Mouse (Mus musculus) regulatory T cell (primary cell): Measurements from ENCODE around the gene Zfp804a.

ENCODE experiments used
- in situ Hi-C: fragments of 300-600 bp; cut with MboI, MseI; formaldehyde crosslinking; loops from one replicate; pipeline ENCODE4 v1.15.1; 2025; ENCODE audit warnings: high pct_unique_total_duplicates

The Zfp804a gene

DNA sequence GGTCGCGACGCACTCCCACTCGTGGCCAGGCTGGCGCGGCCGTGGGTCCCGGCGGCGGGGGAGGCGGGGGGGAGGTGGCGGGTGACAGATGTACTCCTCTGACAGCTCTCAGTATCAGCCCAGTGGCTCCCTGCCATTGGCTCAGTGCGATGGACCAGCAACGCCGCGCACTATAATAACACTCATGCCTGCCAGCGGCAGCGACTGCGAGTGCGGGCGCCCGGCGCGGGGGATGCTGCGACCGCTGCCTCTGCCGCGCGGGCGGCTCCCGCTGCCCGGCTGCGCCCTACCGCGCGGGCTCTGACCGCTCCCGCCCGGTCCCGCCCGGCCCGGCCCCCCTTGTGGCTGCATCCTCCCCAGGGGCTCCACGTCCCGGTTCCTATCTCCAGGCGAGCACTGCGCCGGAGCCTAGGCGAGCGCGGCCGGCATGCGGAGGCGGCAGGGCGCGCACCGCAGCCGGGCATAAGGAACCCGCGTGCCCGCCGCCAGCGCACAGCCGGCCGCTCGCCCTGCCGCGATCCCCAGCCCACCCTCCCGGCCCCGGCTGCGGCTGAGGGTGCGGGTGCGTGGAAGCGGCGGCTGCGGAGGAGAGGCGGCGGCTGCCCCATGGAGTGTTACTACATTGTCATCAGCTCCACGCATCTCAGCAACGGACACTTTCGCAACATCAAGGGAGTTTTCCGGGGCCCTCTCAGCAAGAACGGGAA lies at the start of gene Zfp804a:
Gene Zfp804a (plus strand): TSS at position 38 of the 707 bp plus-strand sequence.
- in situ Hi-C loops: no loop called here

- in situ Hi-C loops: no loop called here
Measured at GRCm38 (mm10) chr2:82051635-82052034, 1.4 kb upstream of the Zfp804a start.

- in situ Hi-C loops: no loop called here
Measured at GRCm38 (mm10) chr2:82052338-82053184, 461 bp upstream of the Zfp804a start.

- in situ Hi-C loops: no loop called here
Measured at GRCm38 (mm10) chr2:82054446-82054845, 1.4 kb downstream of the Zfp804a start.

DNA sequence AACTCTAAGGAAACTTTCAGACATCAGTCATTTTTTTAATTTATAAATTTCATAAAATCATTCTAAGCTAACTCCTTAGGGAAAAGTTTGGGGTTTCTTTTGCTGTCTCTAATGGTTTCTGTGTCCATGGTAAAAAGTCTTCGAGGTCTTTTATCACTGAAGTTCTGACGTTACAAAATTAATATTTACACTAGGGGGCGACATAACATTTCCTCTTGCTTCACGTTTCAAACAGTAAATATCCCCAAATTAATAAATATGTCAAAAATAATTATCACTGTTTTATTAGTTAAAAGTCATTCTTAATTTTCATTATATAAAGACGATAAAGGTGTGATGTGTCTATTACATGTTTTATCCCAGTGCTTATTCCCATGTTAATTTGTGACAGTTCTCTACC lies 11.6 kb downstream of the Zfp804a start:
- in situ Hi-C loops: no loop called here

DNA sequence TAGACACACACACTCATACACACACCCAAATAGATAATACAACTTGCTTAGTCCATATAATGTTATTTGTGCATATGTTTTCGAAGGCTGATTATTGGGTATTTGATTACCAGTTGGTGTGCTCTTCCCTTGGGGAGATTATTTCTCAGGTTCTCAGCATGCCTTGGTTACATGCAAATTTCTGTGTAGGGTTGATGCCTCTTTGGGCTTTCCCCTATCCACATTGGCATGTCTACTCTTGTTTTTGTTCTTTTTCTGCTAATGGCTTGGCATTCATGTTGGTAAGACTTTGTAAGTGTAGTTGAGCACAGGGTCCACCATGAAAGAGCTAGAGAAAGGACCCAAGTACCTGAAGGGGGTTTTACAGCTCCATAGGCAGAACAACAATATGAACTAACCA lies 14.9 kb downstream of the Zfp804a start:
- in situ Hi-C loops: no loop called here

DNA sequence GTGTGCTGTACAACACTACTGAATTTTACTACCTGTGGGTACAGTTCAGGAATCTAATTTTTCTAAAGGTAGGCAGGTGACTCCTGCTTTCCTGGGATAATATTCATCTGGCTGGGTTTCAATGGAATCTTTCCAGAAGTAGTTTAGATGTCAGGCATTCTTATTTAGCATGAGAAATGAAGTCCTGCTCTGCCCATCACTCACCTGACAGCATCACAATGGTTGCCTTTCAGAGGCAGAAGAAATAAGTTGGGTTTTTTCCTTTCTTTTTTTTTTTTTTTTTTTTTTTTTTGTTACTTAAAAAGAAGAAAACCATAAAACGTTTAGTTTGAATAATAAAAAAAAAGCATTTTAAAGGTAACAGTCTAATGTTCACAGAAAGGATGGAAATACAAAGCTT lies 16.1 kb downstream of the Zfp804a start:
- in situ Hi-C loops: no loop called here

GRCm38 (mm10) chr2:82076883-82077282 lies 23.9 kb downstream of the Zfp804a start:
- in situ Hi-C loops: no loop called here

GRCm38 (mm10) chr2:82078287-82078994 lies 25.4 kb downstream of the Zfp804a start:
- in situ Hi-C loops: no loop called here

DNA sequence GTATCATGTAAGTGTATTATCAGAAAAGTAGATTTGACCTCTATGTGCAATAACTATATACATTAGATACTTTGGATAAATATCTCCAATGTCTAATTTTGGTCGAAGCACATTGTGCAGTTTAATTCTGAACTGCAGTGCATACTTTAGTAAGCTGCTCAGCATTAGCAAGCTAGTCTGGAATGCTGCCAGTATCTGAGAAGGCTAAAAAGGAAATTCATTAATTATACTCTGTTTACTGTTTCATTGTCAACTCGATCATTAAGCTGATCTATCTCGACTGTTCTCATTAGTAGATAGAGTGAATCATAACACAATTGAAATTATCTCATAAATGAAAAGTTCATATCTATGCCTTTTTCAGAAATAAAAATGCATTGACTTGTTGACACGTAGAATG lies 27.7 kb downstream of the Zfp804a start:
- in situ Hi-C loops: no loop called here

DNA sequence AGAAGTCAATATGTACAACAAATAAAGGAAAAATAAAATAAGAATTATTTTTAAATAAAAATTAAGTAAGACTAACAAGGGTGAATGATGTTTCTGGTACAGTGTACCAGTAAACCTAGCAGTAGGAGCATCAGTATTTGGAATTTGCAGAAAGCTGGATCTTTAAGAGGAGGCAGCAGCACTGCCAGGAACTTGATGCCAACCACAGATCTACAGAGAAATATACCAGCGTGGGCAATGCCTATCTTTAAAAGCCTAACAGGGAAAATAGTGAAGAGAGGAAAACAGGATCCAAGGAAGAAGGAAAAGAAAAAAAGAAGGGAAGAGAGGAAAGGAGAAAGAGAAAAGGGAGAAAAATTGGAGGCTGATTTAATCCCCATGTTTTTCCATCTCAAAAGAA lies 60.1 kb downstream of the Zfp804a start:
- in situ Hi-C loops: no loop called here

- in situ Hi-C loops: no loop called here
Measured at GRCm38 (mm10) chr2:82113650-82114049, 60.6 kb downstream of the Zfp804a start.

- in situ Hi-C loops: no loop called here
Measured at GRCm38 (mm10) chr2:82119577-82119976, 66.6 kb downstream of the Zfp804a start.

GRCm38 (mm10) chr2:82178693-82179092 lies 125.7 kb downstream of the Zfp804a start:
- in situ Hi-C loops: no loop called here

- in situ Hi-C loops: no loop called here
Measured at GRCm38 (mm10) chr2:82181010-82181409, 128.0 kb downstream of the Zfp804a start.

- in situ Hi-C loops: loop anchor here (10.0 kb wide), 1 partner anchor 1165 kb away; no protein-coding TSS in a partner anchor
Measured at GRCm38 (mm10) chr2:82199901-82200300, 146.9 kb downstream of the Zfp804a start.

- in situ Hi-C loops: loop anchor here (10.0 kb wide), 1 partner anchor 1164 kb away; no protein-coding TSS in a partner anchor
Measured at GRCm38 (mm10) chr2:82200616-82201015, 147.6 kb downstream of the Zfp804a start.

GRCm38 (mm10) chr2:82210605-82211004 lies 157.6 kb downstream of the Zfp804a start:
- in situ Hi-C loops: no loop called here

- in situ Hi-C loops: no loop called here
Measured at GRCm38 (mm10) chr2:82211972-82212371, 158.9 kb downstream of the Zfp804a start.

- in situ Hi-C loops: no loop called here
Measured at GRCm38 (mm10) chr2:82217873-82218272, 164.9 kb downstream of the Zfp804a start.

- in situ Hi-C loops: no loop called here
Measured at GRCm38 (mm10) chr2:82246020-82246419, 193.0 kb downstream of the Zfp804a start.

DNA sequence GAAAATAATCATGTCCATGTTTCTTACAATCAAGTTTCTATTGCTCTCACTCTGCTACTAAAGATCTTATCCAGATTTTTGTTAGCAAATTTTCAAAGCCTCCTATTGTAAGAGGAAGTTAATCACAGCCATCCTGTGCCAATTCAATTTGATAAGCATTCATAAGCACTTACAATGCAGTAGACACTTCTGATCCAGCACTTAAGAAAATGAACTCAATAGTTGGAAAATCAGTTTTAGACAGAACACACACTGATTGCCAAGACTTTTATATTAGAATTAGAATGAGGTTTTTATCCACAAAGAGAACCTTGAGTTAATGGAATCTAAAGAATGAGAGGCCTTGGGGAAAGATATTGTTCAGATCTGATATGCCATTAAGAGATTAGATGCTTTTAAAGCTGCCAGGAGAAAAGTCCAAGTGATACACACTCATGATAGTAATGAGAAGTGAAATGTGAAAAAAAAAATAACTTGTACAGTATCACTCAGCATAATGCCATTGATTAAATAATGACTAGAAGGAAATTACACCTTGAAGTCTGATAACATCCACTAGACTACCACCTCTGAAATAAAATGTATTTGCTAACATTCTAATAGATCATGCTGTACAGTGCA lies 194.0 kb downstream of the Zfp804a start:
- in situ Hi-C loops: no loop called here
